ENCODE assay signal across 11 mouse cellular contexts in the genomic region with DNA sequence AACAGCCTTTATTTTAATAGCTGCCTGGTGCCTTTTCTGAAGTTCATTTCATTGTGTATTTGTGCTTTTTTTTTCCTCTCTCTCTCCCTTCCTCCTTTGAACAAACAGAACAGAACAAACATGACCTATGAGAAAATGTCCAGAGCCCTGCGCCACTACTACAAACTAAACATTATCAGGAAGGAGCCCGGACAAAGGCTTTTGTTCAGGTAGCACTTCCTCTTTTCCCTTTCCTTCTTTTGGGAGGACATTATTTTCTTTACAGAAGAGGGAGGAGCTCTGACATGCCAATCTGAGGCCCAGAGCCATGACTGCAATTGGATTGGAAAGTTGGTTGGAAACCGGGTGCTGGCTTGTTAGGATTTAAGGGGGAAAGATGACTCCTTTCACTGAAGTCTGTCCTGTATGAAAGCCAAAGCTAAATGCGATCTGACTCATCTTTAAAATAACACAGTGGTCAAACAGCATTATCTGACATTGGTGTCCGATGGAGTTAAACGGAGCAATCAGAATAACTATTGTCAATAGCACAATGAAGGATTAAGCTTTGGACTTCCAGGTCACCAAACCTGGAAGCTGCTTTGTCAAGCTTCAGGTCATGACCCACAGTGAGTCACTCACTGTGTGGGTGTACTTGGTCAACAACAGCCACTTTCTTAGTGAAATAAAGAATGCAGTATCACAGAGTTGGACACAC.
DNase-seq lines count a peak whose midpoint lies in the region; ATAC-seq and TF ChIP-seq lines count a peak whose summit lies in the region.
"Had no signal": no experiment of that assay in that cellular context is flagged by ENCODE, and none has a peak within 500 bp of the region (broad histone marks: within the 10 kb centered on the region; RNA-seq: fewer than 3 reads in every experiment).

No protein-coding gene starts in this region.

- peak; percentile 15; the same call in 1 of the 2 replicates for ATAC-seq in heart, embryonic 16.5 days (replicated peaks; ENCODE audit: extremely low read depth, insufficient read depth, low FRiP score)
- ATAC-seq in granulocyte monocyte progenitor cell, adult 5-6 weeks (replicated peaks; ENCODE audit: poor library complexity, severe bottlenecking), result peak; percentile 30
- ATAC-seq: hindbrain, postnatal 0 days had no signal

- no peak for TF ChIP-seq POLR2A in myocyte (IDR thresholded peaks at IDR 0.05; ENCODE audit: insufficient read length, low read depth)

- no peak overlapping the region for H3ac ChIP-seq in myocyte (ENCODE audit: control insufficient read depth, insufficient read length)

- H3K36me3 ChIP-seq in heart, embryonic 16.5 days (ENCODE audit: control insufficient read depth, insufficient read depth), result peaks cover 53% of the 10 kb centered on the region
- peaks cover 17% of the 10 kb centered on the region for H3K36me3 ChIP-seq in myocyte (ENCODE audit: control insufficient read depth, insufficient read depth)

- peak overlapping the region; percentile 75; the same call in 1 of the 2 replicates for H3K27ac ChIP-seq in heart, embryonic 16.5 days (ENCODE audit: low read length)
- H3K27ac ChIP-seq: hindbrain, postnatal 0 days; left cerebral cortex, adult 2 months had no signal

- no peak overlapping the region for H3K9ac ChIP-seq in heart, embryonic 16.5 days (ENCODE audit: low read length)

- H3K9me3 ChIP-seq in heart, embryonic 16.5 days (replicated peaks; ENCODE audit: control insufficient read depth, low read length), result peaks cover 12% of the 10 kb centered on the region

- intact Hi-C loops in heart, postnatal 10 days (cut with DNase I), result no loop called here

- WGBS in heart, embryonic 16.5 days, result 75% methylated on average over 6 of the region's 6 CpGs

- H3K4me3 ChIP-seq in heart, embryonic 16.5 days (ENCODE audit: low read length), result no peak overlapping the region
- H3K4me3 ChIP-seq in myocyte, result no peak overlapping the region
- H3K4me3 ChIP-seq: erythroblast, embryonic 14.5 days; left cerebral cortex, adult 2 months had no signal

- no peak for DNase-seq in heart, postnatal 10 days
- DNase-seq in NIH3T3 (ENCODE audit: low read depth), result peak; percentile 71
- no peak for DNase-seq in left cerebral cortex, adult 9 months (ENCODE audit: low spot score in 2 of 2)
- DNase-seq in urinary bladder, postnatal 4 days (ENCODE audit: low spot score in 2 of 2), result no peak
- DNase-seq: kidney, postnatal 36 days had no signal

- no peak overlapping the region for H3K4me2 ChIP-seq in heart, embryonic 16.5 days (ENCODE audit: low read depth, low read length)
- H3K4me2 ChIP-seq in myocyte (ENCODE audit: low read depth), result peak overlapping the region; percentile 50

- H3K79me2 ChIP-seq in myocyte (ENCODE audit: control insufficient read depth, insufficient read depth), result no peaks in the 10 kb centered on the region

- H3K27me3 ChIP-seq in heart, embryonic 16.5 days (ENCODE audit: control insufficient read depth, insufficient read depth, low read length), result no peaks in the 10 kb centered on the region
- H3K27me3 ChIP-seq in myocyte (ENCODE audit: control insufficient read depth, insufficient read depth, insufficient read length), result no peaks in the 10 kb centered on the region

- H3K4me1 ChIP-seq in heart, embryonic 16.5 days (ENCODE audit: control insufficient read depth, insufficient read depth, low read length), result peaks cover 8% of the 10 kb centered on the region

TF ChIP-seq in myocyte, 11 proteins besides CTCF, POLR2A, EP300 and RAD21:
- TF ChIP-seq MYOD1 (IDR thresholded peaks at IDR 0.05; ENCODE audit: control insufficient read depth in 1 of 3, insufficient read length in 2 of 3, low read depth in 2 of 3) (no peak), USF1 (IDR thresholded peaks at IDR 0.05; ENCODE audit: low read depth) (no peak), E2F4 (IDR thresholded peaks at IDR 0.05; ENCODE audit: insufficient read depth) (no peak), REST (IDR thresholded peaks at IDR 0.05; ENCODE audit: insufficient read depth, insufficient read length) (no peak), MYOG (IDR thresholded peaks at IDR 0.05; ENCODE audit: control insufficient read depth in 1 of 3, insufficient read depth in 1 of 3, insufficient read length in 2 of 3, low read depth in 2 of 3) (no peak), CEBPB (IDR thresholded peaks at IDR 0.05; ENCODE audit: insufficient read depth, poor library complexity, severe bottlenecking) (no peak), SRF (IDR thresholded peaks at IDR 0.05; ENCODE audit: control insufficient read depth, insufficient read length, low read depth) (no peak), POLR2AphosphoS2 (IDR thresholded peaks at IDR 0.05; ENCODE audit: insufficient read length, low read depth) (no peak), MAX (IDR thresholded peaks at IDR 0.05; ENCODE audit: low read depth) (no peak), TCF3 (IDR thresholded peaks at IDR 0.05; ENCODE audit: insufficient read length, low read depth) (no peak), TCF12 (IDR thresholded peaks at IDR 0.05; ENCODE audit: insufficient read depth, poor library complexity, severe bottlenecking) (no peak)
